Mouse (Mus musculus) lung, postnatal 36 days (tissue): ENCODE measurements around the gene Slc25a28.
A peak's percentile ranks its signal among the peaks of the same experiment; 100 is the strongest.

Experiments used
- DNase-seq: peaks from one replicate; pipeline ENCODE4 v3.0.0; 2022; ENCODE audit warnings: mixed read lengths

Gene Slc25a28

GRCm38 (mm10) chr19:43674730-43675524 is at the start of gene Slc25a28:
Gene Slc25a28 (minus strand): TSS chr19:43674881.
- peak; percentile 100 for DNase-seq

DNA sequence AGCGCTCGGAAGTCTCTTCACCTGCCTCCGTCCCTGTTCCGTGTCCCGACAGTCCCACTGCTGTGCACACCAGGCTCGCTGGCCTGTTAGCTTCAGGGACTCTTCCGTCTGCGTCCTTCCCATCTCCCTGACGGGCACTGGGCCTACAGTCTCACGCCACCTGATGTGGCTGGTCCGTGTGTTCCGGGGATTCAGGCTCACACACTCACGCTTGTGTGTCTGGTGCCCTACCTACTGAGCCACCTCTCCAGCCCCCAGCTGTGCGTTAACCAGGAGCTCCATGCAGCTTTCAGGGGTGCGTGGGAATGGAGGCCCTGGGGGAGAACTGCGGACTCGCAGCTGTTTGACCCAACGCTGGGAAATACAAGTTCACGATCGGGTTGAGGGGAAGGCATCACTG is 49.5 kb upstream of the Slc25a28 start:
- DNase-seq, result no peak

- DNase-seq, result no peak
Observed at GRCm38 (mm10) chr19:43723501-43723900, 48.8 kb upstream of the Slc25a28 start.

DNA sequence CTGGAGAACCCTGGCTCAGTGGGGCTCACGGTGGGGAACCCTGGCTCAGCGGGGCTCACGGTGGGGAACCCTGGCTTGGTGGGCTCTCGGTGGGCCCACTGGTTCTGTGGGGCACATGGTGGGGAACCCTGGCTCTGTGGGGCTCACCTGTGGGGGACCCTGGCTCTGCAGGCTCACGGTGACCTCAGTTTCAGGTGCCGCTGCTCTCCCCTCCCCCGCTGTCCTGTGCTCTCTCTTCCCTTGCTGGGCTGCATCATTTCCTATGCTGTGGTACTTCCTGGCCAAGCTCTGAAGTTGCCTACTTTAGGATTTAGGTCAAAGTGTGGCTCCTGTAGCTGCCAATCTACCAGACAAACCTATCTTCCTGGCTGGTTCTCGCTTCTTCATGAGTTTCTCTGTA is 48.2 kb upstream of the Slc25a28 start:
- DNase-seq, result no peak

GRCm38 (mm10) chr19:43720061-43720460 is 45.4 kb upstream of the Slc25a28 start:
- DNase-seq, result no peak

GRCm38 (mm10) chr19:43711971-43712370 is 37.3 kb upstream of the Slc25a28 start:
- DNase-seq, result no peak

- peak; percentile 38 for DNase-seq
Observed at GRCm38 (mm10) chr19:43711159-43711916, 36.7 kb upstream of the Slc25a28 start.

GRCm38 (mm10) chr19:43709317-43709716 is 34.6 kb upstream of the Slc25a28 start:
- DNase-seq, result no peak

- DNase-seq, result peak; percentile 50
Observed at GRCm38 (mm10) chr19:43708206-43708605, 33.5 kb upstream of the Slc25a28 start.

- DNase-seq, result no peak
Observed at GRCm38 (mm10) chr19:43704787-43705497, 30.3 kb upstream of the Slc25a28 start.

GRCm38 (mm10) chr19:43704211-43704610 is 29.5 kb upstream of the Slc25a28 start:
- no peak for DNase-seq

DNA sequence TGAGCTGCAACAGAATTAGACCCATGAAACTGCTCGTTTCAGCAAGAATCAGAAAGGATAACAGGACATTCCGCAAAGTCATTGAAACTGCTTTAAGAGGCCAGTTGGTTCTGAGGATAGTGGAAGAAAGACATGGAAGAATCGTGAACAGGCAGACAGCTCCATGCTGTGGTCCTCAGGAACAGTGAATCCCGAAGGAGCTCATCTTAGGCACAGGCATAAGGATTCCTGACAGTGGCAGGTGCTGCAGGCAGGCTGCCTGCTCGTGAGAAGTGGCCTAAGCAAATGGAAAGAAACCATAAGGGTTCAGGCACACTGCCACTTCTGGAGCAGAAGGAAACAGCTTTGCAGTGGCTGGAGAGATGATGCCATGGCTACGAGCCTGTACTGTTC is 25.1 kb upstream of the Slc25a28 start:
- DNase-seq, result no peak

GRCm38 (mm10) chr19:43699021-43699762 is 24.5 kb upstream of the Slc25a28 start:
- no peak for DNase-seq

DNA sequence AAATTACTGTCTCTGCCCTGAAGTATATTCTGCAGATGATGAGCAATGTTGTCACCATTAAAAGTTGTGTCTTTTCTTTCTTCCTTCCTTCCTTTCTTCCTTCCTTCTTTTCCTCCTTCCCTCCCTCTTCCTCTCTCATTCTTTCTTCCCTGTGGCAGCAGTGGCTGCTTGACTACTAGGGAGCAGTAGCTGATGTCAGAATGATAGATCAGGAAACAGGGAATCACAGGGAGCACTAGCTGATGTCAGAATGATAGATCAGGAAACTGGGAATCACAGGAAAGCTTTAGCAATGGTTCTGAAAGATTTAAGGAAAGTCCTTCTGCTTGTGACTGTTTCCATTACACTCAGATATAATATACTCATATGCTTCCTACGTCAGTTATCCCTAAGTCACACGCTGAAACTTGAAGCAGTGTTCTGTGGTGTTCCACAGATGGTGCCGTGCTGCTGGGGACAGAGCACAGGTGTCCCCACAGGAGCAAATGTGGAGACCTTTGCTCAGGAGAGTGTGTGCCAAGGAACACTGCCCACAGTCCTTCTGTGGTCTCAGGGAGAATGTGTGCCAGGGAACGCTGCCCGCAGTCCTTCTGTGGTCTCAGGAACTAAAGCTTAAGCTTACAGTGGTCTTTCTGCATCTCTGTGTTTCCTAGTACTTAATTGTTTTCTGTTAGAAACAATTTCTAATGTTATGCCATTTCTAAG is 23.1 kb upstream of the Slc25a28 start:
- DNase-seq, result no peak

DNA sequence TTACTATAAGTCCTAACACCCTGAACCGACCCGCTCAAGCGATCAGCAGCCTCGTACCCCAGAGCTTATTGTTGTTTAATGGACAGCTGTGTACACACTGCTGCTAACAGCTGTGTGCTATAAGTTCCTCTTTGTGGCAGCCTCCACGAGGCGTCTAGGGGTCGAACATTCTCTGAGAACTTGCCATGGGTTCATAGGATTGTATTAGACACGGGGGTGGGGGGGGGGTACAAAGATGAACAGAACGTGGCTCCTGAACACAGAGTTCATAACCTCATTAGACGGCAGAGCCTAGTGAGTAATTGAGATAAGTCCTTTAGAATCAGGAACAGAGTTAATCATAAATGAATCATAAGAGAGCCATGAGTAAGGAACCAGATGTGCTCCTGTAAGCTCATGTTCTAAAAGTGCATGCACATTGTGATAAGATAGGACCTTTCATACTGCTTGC is 20.9 kb upstream of the Slc25a28 start:
- DNase-seq, result no peak

GRCm38 (mm10) chr19:43692815-43693214 is 18.1 kb upstream of the Slc25a28 start:
- DNase-seq, result no peak

- peak; percentile 98 for DNase-seq
Observed at GRCm38 (mm10) chr19:43689419-43690246, 15.0 kb upstream of the Slc25a28 start, which contains the start of gene Entpd7. Gene Entpd7 (plus strand): TSS chr19:43689672.

- no peak for DNase-seq
Observed at GRCm38 (mm10) chr19:43681541-43681940, 6.9 kb upstream of the Slc25a28 start.

- peak; percentile 53 for DNase-seq
Observed at GRCm38 (mm10) chr19:43679474-43679981, 4.8 kb upstream of the Slc25a28 start.

DNA sequence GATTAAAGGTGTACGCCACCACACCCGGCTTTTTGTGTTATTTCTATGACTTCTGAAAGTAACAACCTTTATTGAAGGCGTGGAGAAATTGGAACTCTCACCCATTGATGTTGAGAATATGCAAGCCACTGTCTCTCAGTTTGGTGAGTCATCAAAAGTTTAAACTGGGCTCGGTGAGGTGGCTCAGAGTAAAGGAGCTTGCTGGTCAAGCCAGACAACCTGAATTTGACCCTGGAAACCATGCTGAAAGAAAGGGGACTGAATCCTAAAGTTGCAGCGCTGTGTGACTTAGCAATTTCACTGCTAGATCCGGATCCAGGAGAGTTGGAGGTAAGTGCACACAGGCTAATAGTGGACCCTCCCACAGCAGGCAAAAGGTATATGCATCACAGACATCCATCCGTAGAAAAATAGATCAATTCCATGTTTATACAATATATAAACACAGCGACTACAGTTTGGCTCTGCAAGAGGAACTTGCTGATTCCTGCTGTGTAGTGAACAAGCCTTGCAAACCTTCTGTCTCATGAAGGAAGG is 3.9 kb upstream of the Slc25a28 start:
- no peak for DNase-seq
